Mouse (Mus musculus): ENCODE measurements around the gene Gucd1. TPM values are rescaled to one million over a fixed set of nuclear protein-coding genes. Genes with fewer than 3 reads are reported as not detected.
A peak's percentile ranks its signal among the peaks of the same experiment; 100 is the strongest.
"Not testable (repeated sequence)": the region's sequence is repeated elsewhere in the genome, so short reads cannot be mapped to it uniquely, and the experiment has no call there.

Gucd1 gene
- polyA plus RNA-seq, 1 experiment from 2014 or later, result 24.0 TPM

GRCm38 (mm10) chr10:75406755-75407154 is 111.0 kb downstream of the Gucd1 start:
- H3K9ac ChIP-seq (replicated peaks), result no peak overlapping the region
- peak overlapping the region; percentile 33 for H3K4me2 ChIP-seq
- no peaks in the 10 kb centered on the region for H3K27me3 ChIP-seq
- no peaks in the 10 kb centered on the region for H3K9me3 ChIP-seq
- no peak overlapping the region for H3K27ac ChIP-seq
- no peak for ATAC-seq (ENCODE audit: insufficient number of reproducible peaks, insufficient read depth, low FRiP score, low TSS enrichment, low read depth)
- H3K36me3 ChIP-seq, result no peaks in the 10 kb centered on the region
- no peak overlapping the region for H3K4me3 ChIP-seq (replicated peaks)
- 42% methylated on average over 13 of the region's 13 CpGs for WGBS
- H3K4me1 ChIP-seq (replicated peaks), result no peaks in the 10 kb centered on the region; the same call in 1 of the 2 replicates

- Histone ChIP-seq H3K27me3 (no peaks in the 10 kb centered on the region), H3K9me3 (no peaks in the 10 kb centered on the region), H3K9ac (replicated peaks) (no peak overlapping the region), H3K4me3 (replicated peaks) (no peak overlapping the region), H3K27ac (no peak overlapping the region), H3K36me3 (no peaks in the 10 kb centered on the region), H3K4me2 (no peak overlapping the region), H3K4me1 (replicated peaks) (no peaks in the 10 kb centered on the region)
- 89% methylated on average over 8 of the region's 8 CpGs for WGBS
- no peak for ATAC-seq (ENCODE audit: insufficient number of reproducible peaks, insufficient read depth, low FRiP score, low TSS enrichment, low read depth)
Measured at GRCm38 (mm10) chr10:75405916-75406315, 111.9 kb downstream of the Gucd1 start.

- Histone ChIP-seq H3K27me3 (no peaks in the 10 kb centered on the region), H3K9me3 (no peaks in the 10 kb centered on the region), H3K4me3 (replicated peaks) (no peak within 1 kb of the TSS), H3K9ac (replicated peaks) (no peak within 1 kb of the TSS), H3K4me1 (replicated peaks) (no peaks in the 10 kb centered on the region), H3K4me2 (no peak within 1 kb of the TSS), H3K27ac (no peak within 1 kb of the TSS), H3K36me3 (no peaks in the 10 kb centered on the region)
- no peak for ATAC-seq (ENCODE audit: insufficient number of reproducible peaks, insufficient read depth, low FRiP score, low TSS enrichment, low read depth)
- WGBS, result 81% methylated on average over 4 of the region's 4 CpGs
Measured at GRCm38 (mm10) chr10:75400958-75401357, 116.8 kb downstream of the Gucd1 start, which contains the start of gene Upb1. Upb1 (plus strand) TSS chr10:75401115.

GRCm38 (mm10) chr10:75396966-75397365 is 120.8 kb downstream of the Gucd1 start:
- Histone ChIP-seq H3K9me3 (no peaks in the 10 kb centered on the region), H3K4me1 (replicated peaks) (no peaks in the 10 kb centered on the region), H3K36me3 (no peaks in the 10 kb centered on the region), H3K4me2 (no peak overlapping the region), H3K27me3 (no peaks in the 10 kb centered on the region), H3K27ac (no peak overlapping the region), H3K4me3 (replicated peaks) (no peak overlapping the region), H3K9ac (replicated peaks) (no peak overlapping the region)
- WGBS, result 53% methylated on average over 14 of the region's 14 CpGs
- no peak for ATAC-seq (ENCODE audit: insufficient number of reproducible peaks, insufficient read depth, low FRiP score, low TSS enrichment, low read depth)

GRCm38 (mm10) chr10:75394796-75395195 is 123.0 kb downstream of the Gucd1 start:
- Histone ChIP-seq H3K4me3 (replicated peaks) (no peak overlapping the region), H3K27me3 (no peaks in the 10 kb centered on the region), H3K36me3 (no peaks in the 10 kb centered on the region), H3K4me1 (replicated peaks) (no peaks in the 10 kb centered on the region), H3K9ac (replicated peaks) (no peak overlapping the region), H3K9me3 (no peaks in the 10 kb centered on the region), H3K27ac (no peak overlapping the region), H3K4me2 (no peak overlapping the region)
- ATAC-seq (ENCODE audit: insufficient number of reproducible peaks, insufficient read depth, low FRiP score, low TSS enrichment, low read depth), result no peak
- WGBS, result 84% methylated on average over 8 of the region's 8 CpGs

- Histone ChIP-seq H3K9ac (replicated peaks) (no peak overlapping the region), H3K27ac (no peak overlapping the region), H3K4me2 (no peak overlapping the region), H3K9me3 (no peaks in the 10 kb centered on the region), H3K27me3 (no peaks in the 10 kb centered on the region), H3K36me3 (no peaks in the 10 kb centered on the region), H3K4me3 (replicated peaks) (no peak overlapping the region), H3K4me1 (replicated peaks) (no peaks in the 10 kb centered on the region)
- ATAC-seq (ENCODE audit: insufficient number of reproducible peaks, insufficient read depth, low FRiP score, low TSS enrichment, low read depth), result no peak
- WGBS, result 90% methylated on average over 4 of the region's 4 CpGs
Measured at GRCm38 (mm10) chr10:75390832-75391231, 126.9 kb downstream of the Gucd1 start.

- 93% methylated on average over 2 of the region's 2 CpGs for WGBS
- ATAC-seq (ENCODE audit: insufficient number of reproducible peaks, insufficient read depth, low FRiP score, low TSS enrichment, low read depth), result no peak
- H3K9ac ChIP-seq (replicated peaks), result no peak overlapping the region
- H3K27ac ChIP-seq, result no peak overlapping the region
- H3K4me2 ChIP-seq, result no peak overlapping the region
- no peaks in the 10 kb centered on the region for H3K36me3 ChIP-seq
- H3K4me3 ChIP-seq (replicated peaks), result no peak overlapping the region
- H3K4me1 ChIP-seq (replicated peaks), result no peaks in the 10 kb centered on the region
- no peaks in the 10 kb centered on the region for H3K27me3 ChIP-seq
- H3K9me3 ChIP-seq, result no peaks in the 10 kb centered on the region
Measured at GRCm38 (mm10) chr10:75390156-75390555, 127.6 kb downstream of the Gucd1 start.

- no peak for ATAC-seq (ENCODE audit: insufficient number of reproducible peaks, insufficient read depth, low FRiP score, low TSS enrichment, low read depth)
- Histone ChIP-seq H3K9ac (replicated peaks) (no peak overlapping the region), H3K27me3 (no peaks in the 10 kb centered on the region), H3K9me3 (no peaks in the 10 kb centered on the region), H3K4me1 (replicated peaks) (no peaks in the 10 kb centered on the region), H3K4me3 (replicated peaks) (no peak overlapping the region), H3K36me3 (no peaks in the 10 kb centered on the region), H3K4me2 (no peak overlapping the region), H3K27ac (no peak overlapping the region)
- WGBS, result 82% methylated on average over 10 of the region's 10 CpGs
Measured at GRCm38 (mm10) chr10:75378688-75379087, 139.1 kb downstream of the Gucd1 start.

- 85% methylated on average over 16 of the region's 19 CpGs for WGBS
- H3K36me3 ChIP-seq; H3K27me3 ChIP-seq; H3K4me3 ChIP-seq (replicated peaks); H3K4me1 ChIP-seq (replicated peaks); H3K9me3 ChIP-seq; H3K9ac ChIP-seq (replicated peaks); H3K27ac ChIP-seq; H3K4me2 ChIP-seq; ATAC-seq (ENCODE audit: insufficient number of reproducible peaks, insufficient read depth, low FRiP score, low TSS enrichment, low read depth): not testable (repeated sequence)
Measured at GRCm38 (mm10) chr10:75373655-75374351, 144.0 kb downstream of the Gucd1 start.

- ATAC-seq (ENCODE audit: insufficient number of reproducible peaks, insufficient read depth, low FRiP score, low TSS enrichment, low read depth), result no peak
- H3K36me3 ChIP-seq, result no peaks in the 10 kb centered on the region
- H3K4me3 ChIP-seq (replicated peaks), result peak overlapping the region; percentile 21
- H3K27me3 ChIP-seq, result no peaks in the 10 kb centered on the region
- no peak overlapping the region for H3K27ac ChIP-seq
- peaks cover 4% of the 10 kb centered on the region; the same call in 1 of the 2 replicates for H3K4me1 ChIP-seq (replicated peaks)
- H3K4me2 ChIP-seq, result peak overlapping the region; percentile 23; the same call in 1 of the 2 replicates
- no peaks in the 10 kb centered on the region for H3K9me3 ChIP-seq
- no peak overlapping the region for H3K9ac ChIP-seq (replicated peaks)
- WGBS, result 45% methylated on average over 6 of the region's 6 CpGs
Measured at GRCm38 (mm10) chr10:75365231-75365633, 152.5 kb downstream of the Gucd1 start.

- Histone ChIP-seq H3K9me3 (no peaks in the 10 kb centered on the region), H3K9ac (replicated peaks) (no peak overlapping the region), H3K27ac (no peak overlapping the region), H3K27me3 (no peaks in the 10 kb centered on the region), H3K4me1 (replicated peaks) (peaks cover 4% of the 10 kb centered on the region; the same call in 1 of the 2 replicates), H3K36me3 (no peaks in the 10 kb centered on the region), H3K4me3 (replicated peaks) (no peak overlapping the region), H3K4me2 (no peak overlapping the region)
- 81% methylated on average over 9 of the region's 9 CpGs for WGBS
- no peak for ATAC-seq (ENCODE audit: insufficient number of reproducible peaks, insufficient read depth, low FRiP score, low TSS enrichment, low read depth)
Measured at GRCm38 (mm10) chr10:75364796-75365195, 153.0 kb downstream of the Gucd1 start.

GRCm38 (mm10) chr10:75364214-75364690 is 153.5 kb downstream of the Gucd1 start:
- H3K4me1 ChIP-seq (replicated peaks); H3K36me3 ChIP-seq; H3K9ac ChIP-seq (replicated peaks); H3K4me3 ChIP-seq (replicated peaks); H3K27me3 ChIP-seq; H3K4me2 ChIP-seq; H3K27ac ChIP-seq; H3K9me3 ChIP-seq: not testable (repeated sequence)
- WGBS, result 39% methylated on average over 1 of the region's 1 CpGs
- peak; percentile 31; the same call in 1 of the 2 replicates for ATAC-seq (ENCODE audit: insufficient number of reproducible peaks, insufficient read depth, low FRiP score, low TSS enrichment, low read depth)

Measured in limb, embryonic 12.5 days (tissue).